Mouse (Mus musculus): ENCODE measurements at regions not wholly inside any gene's neighbourhood (a gene's known extent, or its start where the extent isn't known, plus 50 kb on each side); places are given as distances from the start of the nearest gene placed in this dataset.
A peak's percentile ranks its signal among the peaks of the same experiment; 100 is the strongest.

- TF ChIP-seq ZC3H11A (IDR thresholded peaks at IDR 0.05; ENCODE audit: borderline replicate concordance, low read depth, low read length) (no peak), MAFK (IDR thresholded peaks at IDR 0.05; ENCODE audit: insufficient read depth, low read depth, low read length) (no peak), ZNF384 (IDR thresholded peaks at IDR 0.05; ENCODE audit: low read depth, low read length) (no peak), HCFC1 (IDR thresholded peaks at IDR 0.05; ENCODE audit: borderline replicate concordance, insufficient read depth, low read length) (no peak), CHD2 (IDR thresholded peaks at IDR 0.05; ENCODE audit: low read depth, low read length) (no peak)
- in situ Hi-C loops (cut with MboI; ENCODE audit: low sequenced_read_pairs in 2 of 2, unreplicated experiment in 2 of 2): no loop called here
- Histone ChIP-seq H3K4me1 (ENCODE audit: control insufficient read depth in 2 of 2, insufficient read depth in 2 of 2, low read length in 2 of 2, poor library complexity in 1 of 2) (peaks cover 0 to 3% of the 10 kb centered on the region in 2 experiments; a peak in 1 of 4 replicates), H3K9me3 (ENCODE audit: control insufficient read depth, insufficient read depth, low read depth, low read length) (no peaks in the 10 kb centered on the region), H3K36me3 (ENCODE audit: control insufficient read depth, insufficient read depth, low read length, poor library complexity, severe bottlenecking) (no peaks in the 10 kb centered on the region), H3K9ac (ENCODE audit: insufficient read depth, low read depth, low read length, poor library complexity, severe bottlenecking) (no peak overlapping the region), H3K4me3 (ENCODE audit: insufficient read depth in 1 of 2, low read depth in 1 of 2, low read length in 2 of 2, poor library complexity in 1 of 2, severe bottlenecking in 1 of 2) (no peak overlapping the region), H3K27ac (ENCODE audit: insufficient read depth, low read depth, low read length, poor library complexity, severe bottlenecking) (no peak overlapping the region)
- DNase-seq (ENCODE audit: low read depth, low spot score): no peak
Observed at GRCm38 (mm10) chr9:47909051-47909450, 252.8 kb upstream of the Nxpe4 start.

- H3K36me3 ChIP-seq (ENCODE audit: control insufficient read depth, insufficient read depth, low read length, poor library complexity, severe bottlenecking): no peaks in the 10 kb centered on the region
- TF ChIP-seq CHD2 (IDR thresholded peaks at IDR 0.05; ENCODE audit: low read depth, low read length) (no peak), MAFK (IDR thresholded peaks at IDR 0.05; ENCODE audit: insufficient read depth, low read depth, low read length) (no peak), ZNF384 (IDR thresholded peaks at IDR 0.05; ENCODE audit: low read depth, low read length) (no peak), HCFC1 (IDR thresholded peaks at IDR 0.05; ENCODE audit: borderline replicate concordance, insufficient read depth, low read length) (no peak), ZC3H11A (IDR thresholded peaks at IDR 0.05; ENCODE audit: borderline replicate concordance, low read depth, low read length) (no peak)
- no peak overlapping the region for H3K4me3 ChIP-seq (ENCODE audit: insufficient read depth in 1 of 2, low read depth in 1 of 2, low read length in 2 of 2, poor library complexity in 1 of 2, severe bottlenecking in 1 of 2)
- no peak overlapping the region for H3K9ac ChIP-seq (ENCODE audit: insufficient read depth, low read depth, low read length, poor library complexity, severe bottlenecking)
- no peaks in the 10 kb centered on the region for H3K4me1 ChIP-seq (ENCODE audit: control insufficient read depth in 2 of 2, insufficient read depth in 2 of 2, low read length in 2 of 2, poor library complexity in 1 of 2)
- H3K27ac ChIP-seq (ENCODE audit: insufficient read depth, low read depth, low read length, poor library complexity, severe bottlenecking): no peak overlapping the region
- in situ Hi-C loops (cut with MboI; ENCODE audit: low sequenced_read_pairs in 2 of 2, unreplicated experiment in 2 of 2): no loop called here
- H3K9me3 ChIP-seq (ENCODE audit: control insufficient read depth, insufficient read depth, low read depth, low read length): no peaks in the 10 kb centered on the region
- DNase-seq (ENCODE audit: low read depth, low spot score): no peak
Observed at GRCm38 (mm10) chr9:47910501-47910906, 251.3 kb upstream of the Nxpe4 start.

GRCm38 (mm10) chr9:47912823-47913222 lies 249.0 kb upstream of the Nxpe4 start:
- H3K4me1 ChIP-seq (ENCODE audit: control insufficient read depth in 2 of 2, insufficient read depth in 2 of 2, low read length in 2 of 2, poor library complexity in 1 of 2): no peaks in the 10 kb centered on the region
- H3K27ac ChIP-seq (ENCODE audit: insufficient read depth, low read depth, low read length, poor library complexity, severe bottlenecking): no peak overlapping the region
- H3K4me3 ChIP-seq (ENCODE audit: insufficient read depth in 1 of 2, low read depth in 1 of 2, low read length in 2 of 2, poor library complexity in 1 of 2, severe bottlenecking in 1 of 2): no peak overlapping the region
- no peak for DNase-seq (ENCODE audit: low read depth, low spot score)
- H3K36me3 ChIP-seq (ENCODE audit: control insufficient read depth, insufficient read depth, low read length, poor library complexity, severe bottlenecking): no peaks in the 10 kb centered on the region
- no peak for TF ChIP-seq ZNF384 (IDR thresholded peaks at IDR 0.05; ENCODE audit: low read depth, low read length)
- no peak for TF ChIP-seq ZC3H11A (IDR thresholded peaks at IDR 0.05; ENCODE audit: borderline replicate concordance, low read depth, low read length)
- TF ChIP-seq CHD2 (IDR thresholded peaks at IDR 0.05; ENCODE audit: low read depth, low read length): no peak
- no peak for TF ChIP-seq MAFK (IDR thresholded peaks at IDR 0.05; ENCODE audit: insufficient read depth, low read depth, low read length)
- no peak for TF ChIP-seq HCFC1 (IDR thresholded peaks at IDR 0.05; ENCODE audit: borderline replicate concordance, insufficient read depth, low read length)
- H3K9me3 ChIP-seq (ENCODE audit: control insufficient read depth, insufficient read depth, low read depth, low read length): no peaks in the 10 kb centered on the region
- H3K9ac ChIP-seq (ENCODE audit: insufficient read depth, low read depth, low read length, poor library complexity, severe bottlenecking): no peak overlapping the region
- in situ Hi-C loops (cut with MboI; ENCODE audit: low sequenced_read_pairs in 2 of 2, unreplicated experiment in 2 of 2): no loop called here

- no peak overlapping the region for H3K4me3 ChIP-seq (ENCODE audit: insufficient read depth in 1 of 2, low read depth in 1 of 2, low read length in 2 of 2, poor library complexity in 1 of 2, severe bottlenecking in 1 of 2)
- DNase-seq (ENCODE audit: low read depth, low spot score): peak; percentile 60
- H3K9me3 ChIP-seq (ENCODE audit: control insufficient read depth, insufficient read depth, low read depth, low read length): no peaks in the 10 kb centered on the region
- no peaks in the 10 kb centered on the region for H3K4me1 ChIP-seq (ENCODE audit: control insufficient read depth in 2 of 2, insufficient read depth in 2 of 2, low read length in 2 of 2, poor library complexity in 1 of 2)
- H3K36me3 ChIP-seq (ENCODE audit: control insufficient read depth, insufficient read depth, low read length, poor library complexity, severe bottlenecking): no peaks in the 10 kb centered on the region
- TF ChIP-seq ZNF384 (IDR thresholded peaks at IDR 0.05; ENCODE audit: low read depth, low read length): no peak
- peak; percentile 79; the same call in 1 of the 2 replicates for TF ChIP-seq ZC3H11A (IDR thresholded peaks at IDR 0.05; ENCODE audit: borderline replicate concordance, low read depth, low read length)
- TF ChIP-seq CHD2 (IDR thresholded peaks at IDR 0.05; ENCODE audit: low read depth, low read length): no peak
- H3K9ac ChIP-seq (ENCODE audit: insufficient read depth, low read depth, low read length, poor library complexity, severe bottlenecking): no peak overlapping the region
- H3K27ac ChIP-seq (ENCODE audit: insufficient read depth, low read depth, low read length, poor library complexity, severe bottlenecking): no peak overlapping the region
- in situ Hi-C loops (cut with MboI; ENCODE audit: low sequenced_read_pairs in 2 of 2, unreplicated experiment in 2 of 2): no loop called here
Observed at GRCm38 (mm10) chr9:47935299-47935698, 226.5 kb upstream of the Nxpe4 start.

GRCm38 (mm10) chr9:47935957-47936457 lies 225.8 kb upstream of the Nxpe4 start:
- no peak for DNase-seq (ENCODE audit: low read depth, low spot score)
- Histone ChIP-seq H3K4me1 (ENCODE audit: control insufficient read depth in 2 of 2, insufficient read depth in 2 of 2, low read length in 2 of 2, poor library complexity in 1 of 2) (no peaks in the 10 kb centered on the region), H3K4me3 (ENCODE audit: insufficient read depth in 1 of 2, low read depth in 1 of 2, low read length in 2 of 2, poor library complexity in 1 of 2, severe bottlenecking in 1 of 2) (no peak overlapping the region), H3K36me3 (ENCODE audit: control insufficient read depth, insufficient read depth, low read length, poor library complexity, severe bottlenecking) (no peaks in the 10 kb centered on the region), H3K9me3 (ENCODE audit: control insufficient read depth, insufficient read depth, low read depth, low read length) (no peaks in the 10 kb centered on the region), H3K27ac (ENCODE audit: insufficient read depth, low read depth, low read length, poor library complexity, severe bottlenecking) (no peak overlapping the region), H3K9ac (ENCODE audit: insufficient read depth, low read depth, low read length, poor library complexity, severe bottlenecking) (no peak overlapping the region)
- TF ChIP-seq MAFK (IDR thresholded peaks at IDR 0.05; ENCODE audit: insufficient read depth, low read depth, low read length) (no peak), HCFC1 (IDR thresholded peaks at IDR 0.05; ENCODE audit: borderline replicate concordance, insufficient read depth, low read length) (no peak), ZC3H11A (IDR thresholded peaks at IDR 0.05; ENCODE audit: borderline replicate concordance, low read depth, low read length) (no peak), CHD2 (IDR thresholded peaks at IDR 0.05; ENCODE audit: low read depth, low read length) (no peak), ZNF384 (IDR thresholded peaks at IDR 0.05; ENCODE audit: low read depth, low read length) (no peak)
- in situ Hi-C loops (cut with MboI; ENCODE audit: low sequenced_read_pairs in 2 of 2, unreplicated experiment in 2 of 2): no loop called here
